In genomic region chr12:102610927-102611326, GRCm38 (mm10) we compare ENCODE assay signal across 16 mouse cellular contexts.
"Had no signal": no experiment of that assay in that cellular context is flagged by ENCODE, and none has a peak within 500 bp of the region (broad histone marks: within the 10 kb centered on the region; RNA-seq: fewer than 3 reads in every experiment).

No protein-coding gene starts in this region.

- DNase-seq: heart, postnatal 10 days; heart, postnatal 14 days; heart, postnatal 36 days; heart, postnatal 4 days; kidney, adult 11 months; kidney, adult 18-20 months; kidney, adult 2 months; kidney, adult 8-10 months; kidney, adult 9 months; kidney, postnatal 10 days; kidney, postnatal 14 days; kidney, postnatal 25 days; kidney, postnatal 36 days; kidney, postnatal 4 days; layer of hippocampus, adult 9-11 months; layer of hippocampus, postnatal 36 days had no signal
